Mouse (Mus musculus) liver, postnatal 0 days (tissue): ENCODE measurements around the gene Gabbr1.

Source experiments
- CTCF ChIP-seq: sonication (generic); IDR thresholded peaks from 2 replicates; pipeline ENCODE4 v1.5.1; 2016; ENCODE audit warnings: antibody characterized with exemption, low read depth
- EP300 ChIP-seq: IDR thresholded peaks from 2 replicates; pipeline ENCODE4 v1.6.1; 2016; ENCODE audit warnings: antibody characterized with exemption, low read depth, mild to moderate bottlenecking

DNA sequence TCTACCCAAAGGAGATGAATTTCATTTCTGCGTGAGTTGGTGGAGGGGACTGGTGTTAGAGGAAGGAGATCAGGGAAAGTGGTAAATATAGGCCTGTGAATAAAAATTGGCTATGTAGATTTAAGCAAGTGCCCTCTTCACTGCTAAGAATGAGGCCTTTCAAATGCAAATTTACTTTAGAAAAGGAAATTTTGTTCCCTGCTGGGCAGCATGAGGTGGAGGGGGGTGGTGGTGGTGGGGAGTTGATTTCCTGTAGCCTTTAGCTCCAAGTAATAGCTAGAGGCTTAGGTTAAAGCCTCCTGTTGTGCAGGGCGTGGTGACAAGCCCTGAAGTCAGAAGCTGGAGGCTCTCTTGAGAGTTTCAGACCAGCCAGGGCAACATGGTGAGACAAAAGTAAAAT is 33.2 kb downstream of the Gabbr1 start:
- no peak for TF ChIP-seq CTCF
- no peak for TF ChIP-seq EP300
